Mouse (Mus musculus): ENCODE measurements around the gene Ccl12. TPM values are rescaled to one million over a fixed set of nuclear protein-coding genes. Genes with fewer than 3 reads are reported as not detected.

Gene Ccl12
- polyA plus RNA-seq (2017; shearing (Covaris generic)) = not detected

GRCm38 (mm10) chr11:82101529-82101928 lies at the start of gene Ccl12:
Gene Ccl12 (plus strand): TSS chr11:82101845.

GRCm38 (mm10) chr11:82057646-82058045 lies 44.0 kb upstream of the Ccl12 start, which contains the start of gene Ccl11:
Gene Ccl11 (plus strand): TSS chr11:82057823.

GRCm38 (mm10) chr11:82114885-82115284 lies 13.2 kb downstream of the Ccl12 start, which contains the start of gene Ccl8:
Gene Ccl8 (plus strand): TSS chr11:82115185.

Other genes starting within 250 kb of the Ccl12 start
- 0.24 TPM for gene 5530401A14Rik, start 241.2 kb upstream of the Ccl12 start, polyA plus RNA-seq (2017; shearing (Covaris generic))
- 0.21 TPM for gene Asic2, start 133.4 kb upstream of the Ccl12 start, polyA plus RNA-seq (2017; shearing (Covaris generic))
- gene Ccl2, start 66.3 kb upstream of the Ccl12 start, polyA plus RNA-seq (2017; shearing (Covaris generic)) = not detected
- not detected for gene Gm17268, start 63.3 kb upstream of the Ccl12 start, polyA plus RNA-seq (2017; shearing (Covaris generic))
- not detected for gene Ccl7, start 56.1 kb upstream of the Ccl12 start, polyA plus RNA-seq (2017; shearing (Covaris generic))
- not detected for gene Ccl11, start 44.0 kb upstream of the Ccl12 start, polyA plus RNA-seq (2017; shearing (Covaris generic))
- not detected for gene Ccl8, start 13.3 kb downstream of the Ccl12 start, polyA plus RNA-seq (2017; shearing (Covaris generic))
- gene Ccl1, start 203.8 kb downstream of the Ccl12 start, polyA plus RNA-seq (2017; shearing (Covaris generic)) = 21.4 TPM